9 mouse cellular contexts compared by ENCODE assay signal in genomic region chr8:120376847-120377802, GRCm38 (mm10).
A peak's percentile ranks its signal among the peaks of the same experiment; 100 is the strongest.
DNase-seq lines count a peak whose midpoint lies in the region; ATAC-seq lines count a peak whose summit lies in the region.
"Had no signal": no experiment of that assay in that cellular context is flagged by ENCODE, and none has a peak within 500 bp of the region (broad histone marks: within the 10 kb centered on the region; RNA-seq: fewer than 3 reads in every experiment).

No protein-coding gene starts in this region.

- H3K4me1 ChIP-seq in liver, embryonic 11.5 days (replicated peaks; ENCODE audit: control insufficient read depth, insufficient read depth, low read length), result peaks cover 69% of the 10 kb centered on the region
- peaks cover 38% of the 10 kb centered on the region for H3K4me1 ChIP-seq in forebrain, embryonic 11.5 days (replicated peaks; ENCODE audit: control insufficient read depth, insufficient read depth, low read length)
- peaks cover 81% of the 10 kb centered on the region for H3K4me1 ChIP-seq in liver, embryonic 12.5 days

- WGBS in liver, embryonic 11.5 days, result 51% methylated on average over 22 of the region's 22 CpGs
- WGBS in forebrain, embryonic 11.5 days, result 62% methylated on average over 22 of the region's 22 CpGs
- WGBS in liver, embryonic 12.5 days (ENCODE audit: insufficient replicate concordance), result 52% methylated on average over 22 of the region's 22 CpGs

- no peaks in the 10 kb centered on the region for H3K9me3 ChIP-seq in liver, embryonic 11.5 days (ENCODE audit: control insufficient read depth, low read length)
- H3K9me3 ChIP-seq in forebrain, embryonic 11.5 days (ENCODE audit: control insufficient read depth, low read length), result no peaks in the 10 kb centered on the region
- no peaks in the 10 kb centered on the region for H3K9me3 ChIP-seq in liver, embryonic 12.5 days (replicated peaks)

- H3K36me3 ChIP-seq in liver, embryonic 11.5 days (ENCODE audit: control insufficient read depth, insufficient read depth, low read length), result no peaks in the 10 kb centered on the region
- H3K36me3 ChIP-seq in forebrain, embryonic 11.5 days (ENCODE audit: control insufficient read depth, insufficient read depth, low read length), result no peaks in the 10 kb centered on the region
- H3K36me3 ChIP-seq in liver, embryonic 12.5 days, result no peaks in the 10 kb centered on the region

- peak overlapping the region; percentile 33; the same call in 1 of the 2 replicates for H3K4me2 ChIP-seq in liver, embryonic 11.5 days
- H3K4me2 ChIP-seq in forebrain, embryonic 11.5 days (ENCODE audit: low read depth, low read length, severe bottlenecking), result no peak overlapping the region
- peak overlapping the region; percentile 14 for H3K4me2 ChIP-seq in liver, embryonic 12.5 days

- no peak for DNase-seq in liver, embryonic 11.5 days (ENCODE audit: low spot score)
- DNase-seq in liver (no peak), MN1 (ENCODE audit: low spot score) (peak; percentile 52)
- no peak for DNase-seq in forebrain, embryonic 11.5 days (ENCODE audit: low spot score)
- no peak for DNase-seq in testis, postnatal 14 days (ENCODE audit: low spot score)
- DNase-seq in retina, postnatal 1 day, result no peak

- peak overlapping the region; percentile 31; the same call in 1 of the 2 replicates for H3K9ac ChIP-seq in liver, embryonic 11.5 days (ENCODE audit: low read depth, low read length)
- no peak overlapping the region for H3K9ac ChIP-seq in forebrain, embryonic 11.5 days (ENCODE audit: low read length)
- H3K9ac ChIP-seq in liver, embryonic 12.5 days, result peak overlapping the region; percentile 75; the same call in 1 of the 2 replicates

- ATAC-seq in liver, embryonic 11.5 days (replicated peaks; ENCODE audit: low FRiP score), result no peak
- ATAC-seq in forebrain, embryonic 11.5 days (replicated peaks; ENCODE audit: low FRiP score), result no peak
- no peak for ATAC-seq in liver, embryonic 12.5 days
- no peak for ATAC-seq in activated CD4-positive, CD25-positive, alpha-beta regulatory T cell, adult 4 months
- ATAC-seq: Patski had no signal

- no peaks in the 10 kb centered on the region for H3K27me3 ChIP-seq in liver, embryonic 11.5 days (replicated peaks; ENCODE audit: control insufficient read depth, insufficient read depth, low read length)
- no peaks in the 10 kb centered on the region for H3K27me3 ChIP-seq in forebrain, embryonic 11.5 days (ENCODE audit: control insufficient read depth, insufficient read depth, low read length)
- 0 out of 2 replicates have a peak, but pooled peaks cover 5% of the 10 kb centered on the region for H3K27me3 ChIP-seq in liver, embryonic 12.5 days (replicated peaks)
- H3K27me3 ChIP-seq: Patski had no signal

- peak overlapping the region; percentile 76 for H3K27ac ChIP-seq in liver, embryonic 11.5 days (ENCODE audit: low read depth, low read length)
- peak overlapping the region; percentile 72 for H3K27ac ChIP-seq in forebrain, embryonic 11.5 days (ENCODE audit: low read depth, low read length)
- H3K27ac ChIP-seq in liver, embryonic 12.5 days, result peak overlapping the region; percentile 97

- no peak overlapping the region for H3K4me3 ChIP-seq in liver, embryonic 11.5 days (ENCODE audit: low read depth, low read length)
- H3K4me3 ChIP-seq in forebrain, embryonic 11.5 days (ENCODE audit: low read depth, low read length), result no peak overlapping the region
- H3K4me3 ChIP-seq in liver, embryonic 12.5 days, result no peak overlapping the region
